Mouse (Mus musculus) subcutaneous adipose tissue, adult 2 months (tissue): ENCODE data around the gene Gm21454. TPM values are rescaled to one million over a fixed set of nuclear protein-coding genes. Genes with fewer than 3 reads are reported as not detected.

Source experiments
- polyA plus RNA-seq: library from polyadenylated mRNA; depleted of rRNA; stranded (reverse); fragments of >200 nt; gene quantifications from 2 replicates; pipeline ENCODE4 v1.2.3, GENCODE M21; 2012; ENCODE audit warnings: low replicate concordance; rRNA removed

Gene Gm21454
- not detected in 2 replicates for polyA plus RNA-seq

GRCm38 (mm10) chrY:13252091-13252490 is at the start of gene Gm21454, which contains the start of gene Gm21440:
Gene Gm21454, plus strand, starts transcription at chrY:13252442.
Gene Gm21440, plus strand, starts transcription at chrY:13252391.

GRCm38 (mm10) chrY:13223828-13224227 is 28.4 kb upstream of the Gm21454 start, which contains the start of gene Gm21828:
Gene Gm21828, minus strand, starts transcription at chrY:13223928.

GRCm38 (mm10) chrY:13348963-13349362 is 96.7 kb downstream of the Gm21454 start, which contains the start of gene Gm21725:
Gene Gm21725, minus strand, starts transcription at chrY:13349063.

Other genes starting within 250 kb of the Gm21454 start
- not detected in 2 replicates for gene Gm20807, start 209.6 kb upstream of the Gm21454 start, polyA plus RNA-seq
- gene Gm21891, start 119.0 kb upstream of the Gm21454 start, polyA plus RNA-seq, result not detected in 2 replicates
- gene Gm21425, start 90.5 kb upstream of the Gm21454 start, polyA plus RNA-seq, result not detected in 2 replicates
- gene Gm21828, start 28.5 kb upstream of the Gm21454 start, polyA plus RNA-seq, result not detected in 2 replicates
- not detected in 2 replicates for gene Gm21440, start 51 bp upstream of the Gm21454 start, polyA plus RNA-seq
- not detected in 2 replicates for gene Gm21725, start 96.6 kb downstream of the Gm21454 start, polyA plus RNA-seq
- not detected in 2 replicates for gene Gm21866, start 213.1 kb downstream of the Gm21454 start, polyA plus RNA-seq
- gene Gm20773, start 241.6 kb downstream of the Gm21454 start, polyA plus RNA-seq, result not detected in 2 replicates